Mouse (Mus musculus): ENCODE measurements at regions not wholly inside any gene's neighbourhood (a gene's known extent, or its start where the extent isn't known, plus 50 kb on each side); places are given as distances from the start of the nearest gene placed in this dataset.

GRCm38 (mm10) chr17:83935232-83935631, 87.5 kb upstream of the Haao start:
- no peak for DNase-seq (ENCODE audit: low read depth)

- no peak for DNase-seq (ENCODE audit: low read depth)
Observed at GRCm38 (mm10) chr17:83933743-83934142, 86.0 kb upstream of the Haao start.

- no peak for DNase-seq (ENCODE audit: low read depth)
Observed at GRCm38 (mm10) chr17:83930401-83930800, 82.6 kb upstream of the Haao start.

- DNase-seq (ENCODE audit: low read depth), result no peak
Observed at GRCm38 (mm10) chr17:83927749-83928387, 80.1 kb upstream of the Haao start.

GRCm38 (mm10) chr17:83924259-83924922, 76.6 kb upstream of the Haao start:
- no peak for DNase-seq (ENCODE audit: low read depth)

- DNase-seq (ENCODE audit: low read depth), result no peak
Observed at GRCm38 (mm10) chr17:83920894-83921293, 73.1 kb upstream of the Haao start.

- no peak for DNase-seq (ENCODE audit: low read depth)
Observed at GRCm38 (mm10) chr17:83920225-83920624, 72.5 kb upstream of the Haao start.

- DNase-seq (ENCODE audit: low read depth), result peak; percentile 74
Observed at GRCm38 (mm10) chr17:83918413-83919139, 70.8 kb upstream of the Haao start.

- no peak for DNase-seq (ENCODE audit: low read depth)
Observed at GRCm38 (mm10) chr17:83917781-83918180, 70.0 kb upstream of the Haao start.

GRCm38 (mm10) chr17:83916684-83917166, 69.0 kb upstream of the Haao start:
- no peak for DNase-seq (ENCODE audit: low read depth)

- no peak for DNase-seq (ENCODE audit: low read depth)
Observed at GRCm38 (mm10) chr17:83915034-83915433, 67.3 kb upstream of the Haao start.

GRCm38 (mm10) chr17:83914603-83915002, 66.8 kb upstream of the Haao start:
- DNase-seq (ENCODE audit: low read depth), result peak; percentile 42

- DNase-seq (ENCODE audit: low read depth), result no peak
Observed at GRCm38 (mm10) chr17:83913711-83914415, 66.1 kb upstream of the Haao start.

- no peak for DNase-seq (ENCODE audit: low read depth)
Observed at GRCm38 (mm10) chr17:83912421-83912820, 64.7 kb upstream of the Haao start.

- DNase-seq (ENCODE audit: low read depth), result peak; percentile 82
Observed at GRCm38 (mm10) chr17:83908811-83909210, 61.0 kb upstream of the Haao start.

GRCm38 (mm10) chr17:83907538-83907937, 59.8 kb upstream of the Haao start:
- DNase-seq (ENCODE audit: low read depth), result no peak

- peak; percentile 83 for DNase-seq (ENCODE audit: low read depth)
Observed at GRCm38 (mm10) chr17:83906751-83907537, 59.2 kb upstream of the Haao start.

- peak; percentile 83 for DNase-seq (ENCODE audit: low read depth)
Observed at GRCm38 (mm10) chr17:83903467-83903866, 55.7 kb upstream of the Haao start.

GRCm38 (mm10) chr17:83902523-83902922, 54.8 kb upstream of the Haao start:
- DNase-seq (ENCODE audit: low read depth), result no peak

- no peak for DNase-seq (ENCODE audit: low read depth)
Observed at GRCm38 (mm10) chr17:83902091-83902490, 54.3 kb upstream of the Haao start.

- no peak for DNase-seq (ENCODE audit: low read depth)
Observed at GRCm38 (mm10) chr17:83899588-83900152, 51.9 kb upstream of the Haao start.
